Mouse (Mus musculus) liver, adult 2 months (tissue): ENCODE results near the gene Ankrd44.

Experiments used
- CTCF ChIP-seq: fragments of 200-500 bp; IDR thresholded peaks from 2 replicates; pipeline ENCODE4 v1.5.1; 2011; ENCODE audit warnings: low read depth, low read length, control low read depth
- POLR2A ChIP-seq: fragments of 200-500 bp; IDR thresholded peaks from 2 replicates; pipeline ENCODE4 v1.6.1; 2011; ENCODE audit warnings: low read length, control low read depth; ENCODE audit not compliant: insufficient read depth; ENCODE audit errors: extremely low read depth

- TF ChIP-seq CTCF: no peak
- no peak for TF ChIP-seq POLR2A
These were observed 285.9 kb downstream of the Ankrd44 start for GRCm38 (mm10) chr1:54640184-54640795.
